In the genomic region with DNA sequence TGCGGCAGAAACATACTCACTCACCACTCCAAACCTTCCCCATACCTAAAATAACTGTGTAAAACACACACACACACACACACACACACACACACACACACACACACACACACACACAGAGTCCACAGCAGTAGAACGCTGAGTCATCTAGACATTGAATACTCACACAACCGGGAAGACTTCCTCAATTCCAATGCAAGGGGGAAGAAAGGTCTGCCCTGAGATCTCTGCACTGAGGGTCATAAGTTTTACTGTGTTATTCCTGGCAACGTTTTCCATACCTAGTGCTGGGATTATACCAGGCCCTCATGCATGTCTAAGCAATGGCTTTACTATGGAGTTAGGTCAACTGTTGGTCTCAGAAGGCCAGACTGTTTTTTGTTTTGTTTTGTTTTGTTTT, we compare ENCODE assay signal across 13 mouse cellular contexts. TPM values are rescaled to one million over a fixed set of nuclear protein-coding genes. Genes with fewer than 3 reads are reported as not detected.
DNase-seq lines count a peak whose midpoint lies in the region; ATAC-seq and TF ChIP-seq lines count a peak whose summit lies in the region.
"Had no signal": no experiment of that assay in that cellular context is flagged by ENCODE, and none has a peak within 500 bp of the region (broad histone marks: within the 10 kb centered on the region; RNA-seq: fewer than 3 reads in every experiment).

No protein-coding gene starts in this region.

- no peak overlapping the region for H3K27ac ChIP-seq in kidney, adult 2 months (ENCODE audit: insufficient read depth, low read depth, low read length)
- H3K27ac ChIP-seq in kidney, embryonic 16.5 days (ENCODE audit: low read length) = no peak overlapping the region; the same call in 1 of the 2 replicates
- H3K27ac ChIP-seq in ES-Bruce4 (ENCODE audit: insufficient read depth, low read length) = peak overlapping the region; percentile 81
- no peak overlapping the region for H3K27ac ChIP-seq in midbrain, embryonic 13.5 days
- H3K27ac ChIP-seq: embryonic facial prominence, embryonic 13.5 days had no signal

- no peak overlapping the region for H3K4me2 ChIP-seq in kidney, embryonic 16.5 days (replicated peaks; ENCODE audit: low read depth, low read length)
- H3K4me2 ChIP-seq in midbrain, embryonic 13.5 days (replicated peaks) = no peak overlapping the region
- H3K4me2 ChIP-seq: embryonic facial prominence, embryonic 13.5 days had no signal

- no peak for ATAC-seq in kidney, embryonic 16.5 days (ENCODE audit: low FRiP score, low TSS enrichment)
- ATAC-seq in megakaryocyte progenitor cell, adult 5-6 weeks (replicated peaks; ENCODE audit: poor library complexity) = 0 out of 2 replicates have a peak, but pooled peaks have one; percentile 8
- no peak for ATAC-seq in midbrain, embryonic 13.5 days
- no peak for ATAC-seq in cerebellum, adult (ENCODE audit: insufficient number of reproducible peaks, low FRiP score, low TSS enrichment)
- ATAC-seq: forebrain, embryonic 14.5 days had no signal

- no peak overlapping the region for H3K9ac ChIP-seq in kidney, embryonic 16.5 days (replicated peaks; ENCODE audit: low read length)
- H3K9ac ChIP-seq in ES-Bruce4 (ENCODE audit: low read depth, poor library complexity, severe bottlenecking) = no peak overlapping the region
- H3K9ac ChIP-seq in midbrain, embryonic 13.5 days (replicated peaks) = no peak overlapping the region
- H3K9ac ChIP-seq: embryonic facial prominence, embryonic 13.5 days had no signal

- H3K36me3 ChIP-seq in kidney, adult 2 months (ENCODE audit: control insufficient read depth, insufficient read depth, low read length) = no peaks in the 10 kb centered on the region; the same call in 1 of the 2 replicates
- peaks cover 24% of the 10 kb centered on the region for H3K36me3 ChIP-seq in kidney, embryonic 16.5 days (ENCODE audit: insufficient read depth, low read length)
- H3K36me3 ChIP-seq in ES-Bruce4 (ENCODE audit: control insufficient read depth, insufficient read depth, low read length, poor library complexity, severe bottlenecking) = peaks cover 10% of the 10 kb centered on the region; the same call in 1 of the 2 replicates
- peaks cover 24% of the 10 kb centered on the region for H3K36me3 ChIP-seq in midbrain, embryonic 13.5 days

- no peak for TF ChIP-seq EP300 in ES-Bruce4 (IDR thresholded peaks at IDR 0.05; ENCODE audit: insufficient read depth, low read depth, low read length)

- 33% methylated on average over 4 of the region's 4 CpGs for WGBS in kidney, adult 2 months
- WGBS in kidney, embryonic 16.5 days = 56% methylated on average over 4 of the region's 4 CpGs
- WGBS in midbrain, embryonic 13.5 days = 84% methylated on average over 4 of the region's 4 CpGs

- no peak overlapping the region for H3K4me3 ChIP-seq in kidney, adult 2 months (ENCODE audit: insufficient read depth, low read depth, low read length)
- no peak overlapping the region for H3K4me3 ChIP-seq in kidney, embryonic 16.5 days (ENCODE audit: low read length)
- no peak overlapping the region for H3K4me3 ChIP-seq in ES-Bruce4 (ENCODE audit: low read depth, low read length)
- no peak overlapping the region for H3K4me3 ChIP-seq in midbrain, embryonic 13.5 days (replicated peaks)
- H3K4me3 ChIP-seq: embryonic facial prominence, embryonic 13.5 days had no signal

- peak; percentile 49 for DNase-seq in kidney, adult 2 months
- DNase-seq in liver = peak; percentile 46
- DNase-seq in spleen, postnatal 36 days (ENCODE audit: low spot score in 2 of 2) = no peak
- DNase-seq: cerebellum, postnatal 14 days; gastrocnemius, postnatal 10 days; layer of hippocampus, postnatal 36 days had no signal

- H3K27me3 ChIP-seq in kidney, adult 2 months (replicated peaks; ENCODE audit: control insufficient read depth, insufficient read depth, low read length) = no peaks in the 10 kb centered on the region
- no peaks in the 10 kb centered on the region for H3K27me3 ChIP-seq in kidney, embryonic 16.5 days (ENCODE audit: insufficient read depth, low read length)
- H3K27me3 ChIP-seq in ES-Bruce4 (ENCODE audit: control insufficient read depth, insufficient read depth, low read length, poor library complexity, severe bottlenecking) = no peaks in the 10 kb centered on the region
- no peaks in the 10 kb centered on the region for H3K27me3 ChIP-seq in midbrain, embryonic 13.5 days
- H3K27me3 ChIP-seq: embryonic facial prominence, embryonic 13.5 days had no signal

- H3K9me3 ChIP-seq in kidney, embryonic 16.5 days (ENCODE audit: low read length) = no peaks in the 10 kb centered on the region
- no peaks in the 10 kb centered on the region for H3K9me3 ChIP-seq in ES-Bruce4 (replicated peaks; ENCODE audit: control insufficient read depth, insufficient read depth, low read length, poor library complexity, severe bottlenecking)
- H3K9me3 ChIP-seq in midbrain, embryonic 13.5 days = no peaks in the 10 kb centered on the region
- H3K9me3 ChIP-seq: embryonic facial prominence, embryonic 13.5 days had no signal

- H3K4me1 ChIP-seq in kidney, adult 2 months (ENCODE audit: control insufficient read depth, insufficient read depth, low read length) = peaks cover 7% of the 10 kb centered on the region; the same call in 1 of the 2 replicates
- H3K4me1 ChIP-seq in kidney, embryonic 16.5 days (ENCODE audit: insufficient read depth, low read length) = peaks cover 23% of the 10 kb centered on the region
- H3K4me1 ChIP-seq in ES-Bruce4 (ENCODE audit: control insufficient read depth, insufficient read depth, low read length) = no peaks in the 10 kb centered on the region
- peaks cover 23% of the 10 kb centered on the region for H3K4me1 ChIP-seq in midbrain, embryonic 13.5 days (replicated peaks)

- TF ChIP-seq POLR2A in kidney, adult 2 months (IDR thresholded peaks at IDR 0.05; ENCODE audit: low read depth, low read length) = no peak
- no peak for TF ChIP-seq POLR2A in ES-Bruce4 (IDR thresholded peaks at IDR 0.05; ENCODE audit: insufficient read depth, low read length)

- no peak for TF ChIP-seq CTCF in kidney, adult 2 months (conservative IDR thresholded peaks at IDR 0.05; ENCODE audit: insufficient read depth, insufficient read length, low read depth, low read length)
- TF ChIP-seq CTCF in ES-Bruce4 (IDR thresholded peaks at IDR 0.05; ENCODE audit: low read depth, low read length) = no peak

RNA-seq across cellular contexts. Expression of gene Atpif1, which starts 4.1 kb away (rescaled TPM):
- polyA plus RNA-seq in kidney, adult 2 months (2012; rRNA removed) = 346 and 485 TPM in 2 replicates
- polyA plus RNA-seq in kidney, embryonic 16.5 days (2015; fragmentation: Nextera tagmentation; extraction: Ambion mirVana) = 1,057 and 1,144 TPM in 2 replicates
- polyA plus RNA-seq in ES-Bruce4 (2011; ENCODE audit: insufficient read depth, insufficient read length, low read depth, missing spikeins) = 461 and 512 TPM in 2 replicates
- 678 and 715 TPM in 2 replicates for total RNA-seq in megakaryocyte progenitor cell, adult 5-6 weeks (2015)
- 1,407 and 1,519 TPM in 2 replicates for total RNA-seq in megakaryocyte progenitor cell, adult 5-6 weeks (2017)
- polyA plus RNA-seq in midbrain, embryonic 13.5 days (2015; fragmentation: Nextera tagmentation; extraction: Ambion mirVana) = 1,327 and 1,380 TPM in 2 replicates

RNA-seq across cellular contexts. Expression of gene Dnajc8, which starts 6.0 kb away (rescaled TPM):
- 22.2 and 32.2 TPM in 2 replicates for polyA plus RNA-seq in kidney, adult 2 months (2012; rRNA removed)
- polyA plus RNA-seq in kidney, embryonic 16.5 days (2015; fragmentation: Nextera tagmentation; extraction: Ambion mirVana) = 159 and 164 TPM in 2 replicates
- polyA plus RNA-seq in ES-Bruce4 (2011; ENCODE audit: insufficient read depth, insufficient read length, low read depth, missing spikeins) = 340 and 348 TPM in 2 replicates
- total RNA-seq in megakaryocyte progenitor cell, adult 5-6 weeks (2015) = 134 and 147 TPM in 2 replicates
- total RNA-seq in megakaryocyte progenitor cell, adult 5-6 weeks (2017) = 416 and 463 TPM in 2 replicates
- 158 and 173 TPM in 2 replicates for polyA plus RNA-seq in midbrain, embryonic 13.5 days (2015; fragmentation: Nextera tagmentation; extraction: Ambion mirVana)

RNA-seq across cellular contexts. Expression of gene Sesn2, which starts 19.0 kb away (rescaled TPM):
- 26.7 and 29.4 TPM in 2 replicates for polyA plus RNA-seq in kidney, adult 2 months (2012; rRNA removed)
- polyA plus RNA-seq in kidney, embryonic 16.5 days (2015; fragmentation: Nextera tagmentation; extraction: Ambion mirVana) = 20.4 and 21.2 TPM in 2 replicates
- 41.6 TPM in 2 replicates for polyA plus RNA-seq in ES-Bruce4 (2011; ENCODE audit: insufficient read depth, insufficient read length, low read depth, missing spikeins)
- total RNA-seq in megakaryocyte progenitor cell, adult 5-6 weeks (2015) = 2.4 and 3.4 TPM in 2 replicates
- 2.6 and 3.0 TPM in 2 replicates for total RNA-seq in megakaryocyte progenitor cell, adult 5-6 weeks (2017)
- polyA plus RNA-seq in midbrain, embryonic 13.5 days (2015; fragmentation: Nextera tagmentation; extraction: Ambion mirVana) = 7.6 and 9.2 TPM in 2 replicates

RNA-seq across cellular contexts. Expression of gene Ptafr, which starts 34.5 kb away (rescaled TPM):
- polyA plus RNA-seq in kidney, adult 2 months (2012; rRNA removed) = 1.4 and 2.2 TPM in 2 replicates
- 0.29 and 0.54 TPM in 2 replicates for polyA plus RNA-seq in kidney, embryonic 16.5 days (2015; fragmentation: Nextera tagmentation; extraction: Ambion mirVana)
- polyA plus RNA-seq in ES-Bruce4 (2011; ENCODE audit: insufficient read depth, insufficient read length, low read depth, missing spikeins) = 0.22 and 0.30 TPM in 2 replicates
- total RNA-seq in megakaryocyte progenitor cell, adult 5-6 weeks (2015) = 1.1 and 1.3 TPM in 2 replicates
- total RNA-seq in megakaryocyte progenitor cell, adult 5-6 weeks (2017) = 2.5 and 2.9 TPM in 2 replicates
- 0.41 and 0.51 TPM in 2 replicates for polyA plus RNA-seq in midbrain, embryonic 13.5 days (2015; fragmentation: Nextera tagmentation; extraction: Ambion mirVana)

Comparison
In these comparisons a context has a peak if more than half of its experiments do, and no peak if none do; other contexts are left out.
1. DNase-seq: peak in kidney, adult 2 months (single experiment) and liver (single experiment); none in spleen, postnatal 36 days (0 of 2).